Mouse (Mus musculus): ENCODE data around the gene Mrpl24. TPM values are rescaled to one million over a fixed set of nuclear protein-coding genes. Genes with fewer than 3 reads are reported as not detected.

Mrpl24 gene
- polyA plus RNA-seq, 1 experiment from 2014 or later, result 61.6 TPM

DNA sequence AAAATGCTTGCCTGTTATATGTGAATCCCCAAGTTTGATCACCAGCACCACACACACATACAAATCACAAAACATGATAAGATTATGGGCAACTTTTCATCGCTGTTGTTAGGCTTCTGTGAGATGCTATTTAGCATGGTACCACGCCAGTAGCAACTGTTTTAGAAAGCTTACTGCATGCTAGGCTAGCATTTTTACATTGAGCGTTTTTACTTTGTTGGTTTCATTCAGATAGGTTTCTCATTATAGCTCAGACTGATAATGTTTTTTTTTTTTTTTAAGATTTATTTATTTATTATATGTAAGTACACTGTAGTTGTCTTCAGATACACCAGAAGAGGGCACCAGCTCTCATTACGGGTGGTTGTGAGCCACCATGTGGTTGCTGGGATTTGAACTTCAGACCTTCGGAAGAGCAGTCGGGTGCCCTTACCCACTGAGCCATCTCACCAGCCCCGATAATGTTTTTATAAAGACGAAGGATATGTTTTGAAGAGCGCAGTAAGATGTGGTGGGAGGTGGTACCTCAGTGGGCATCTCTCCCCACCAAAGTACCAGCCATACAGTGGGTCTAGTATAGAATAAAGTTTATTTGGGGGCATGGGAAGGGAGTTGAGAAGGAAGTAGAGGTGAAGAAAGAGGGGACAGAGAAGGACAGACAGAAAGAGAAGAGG, 1.1 kb downstream of the Mrpl24 start:
- peak overlapping the region; percentile 59 for H3K4me3 ChIP-seq (ENCODE audit: low read depth, low read length)
- no peaks in the 10 kb centered on the region for H3K4me1 ChIP-seq (ENCODE audit: insufficient read depth, low read depth, low read length)
- peaks cover 21% of the 10 kb centered on the region for H3K36me3 ChIP-seq (ENCODE audit: insufficient read depth, low read length)
- H3K9ac ChIP-seq (replicated peaks; ENCODE audit: low read depth), result no peak overlapping the region
- no peaks in the 10 kb centered on the region for H3K9me3 ChIP-seq (ENCODE audit: low read length)
- ATAC-seq (no peak), DNase-seq (ENCODE audit: low spot score) (peak; percentile 4)
- no peaks in the 10 kb centered on the region for H3K27me3 ChIP-seq (replicated peaks; ENCODE audit: insufficient read depth, low read length)
- 63% methylated on average over 9 of the region's 9 CpGs for WGBS
- no peak for TF ChIP-seq EP300 (IDR thresholded peaks at IDR 0.05)
- peak; percentile 42 for TF ChIP-seq CTCF (IDR thresholded peaks at IDR 0.05)
- peak overlapping the region; percentile 65 for H3K4me2 ChIP-seq (replicated peaks; ENCODE audit: low read depth, low read length)
- H3K27ac ChIP-seq (ENCODE audit: low read length), result peak overlapping the region; percentile 87; the same call in 1 of the 2 replicates

GRCm38 (mm10) chr3:87924996-87925395, 5.7 kb downstream of the Mrpl24 start:
- H3K27ac ChIP-seq (ENCODE audit: low read length), result no peak overlapping the region
- ATAC-seq, result no peak
- TF ChIP-seq EP300 (IDR thresholded peaks at IDR 0.05) (no peak), CTCF (IDR thresholded peaks at IDR 0.05) (no peak)
- H3K4me3 ChIP-seq (ENCODE audit: low read depth, low read length), result no peak overlapping the region
- no peak overlapping the region for H3K9ac ChIP-seq (replicated peaks; ENCODE audit: low read depth)
- no peaks in the 10 kb centered on the region for H3K9me3 ChIP-seq (ENCODE audit: low read length)
- 93% methylated on average over 7 of the region's 7 CpGs for WGBS
- peaks cover 6% of the 10 kb centered on the region for H3K4me1 ChIP-seq (ENCODE audit: insufficient read depth, low read depth, low read length)
- H3K36me3 ChIP-seq (ENCODE audit: insufficient read depth, low read length), result peaks cover 12% of the 10 kb centered on the region
- no peak overlapping the region for H3K4me2 ChIP-seq (replicated peaks; ENCODE audit: low read depth, low read length)
- no peaks in the 10 kb centered on the region for H3K27me3 ChIP-seq (replicated peaks; ENCODE audit: insufficient read depth, low read length)
- DNase-seq (ENCODE audit: low spot score), result no peak

- no peak overlapping the region for H3K9ac ChIP-seq (replicated peaks; ENCODE audit: low read depth)
- no peaks in the 10 kb centered on the region for H3K27me3 ChIP-seq (replicated peaks; ENCODE audit: insufficient read depth, low read length)
- 83% methylated on average over 5 of the region's 5 CpGs for WGBS
- ATAC-seq (no peak), DNase-seq (ENCODE audit: low spot score) (no peak)
- H3K4me1 ChIP-seq (ENCODE audit: insufficient read depth, low read depth, low read length), result peaks cover 6% of the 10 kb centered on the region
- no peaks in the 10 kb centered on the region for H3K9me3 ChIP-seq (ENCODE audit: low read length)
- no peak overlapping the region for H3K4me2 ChIP-seq (replicated peaks; ENCODE audit: low read depth, low read length)
- no peak overlapping the region for H3K4me3 ChIP-seq (ENCODE audit: low read depth, low read length)
- H3K36me3 ChIP-seq (ENCODE audit: insufficient read depth, low read length), result peaks cover 12% of the 10 kb centered on the region
- TF ChIP-seq EP300 (IDR thresholded peaks at IDR 0.05), result no peak
- no peak for TF ChIP-seq CTCF (IDR thresholded peaks at IDR 0.05)
- H3K27ac ChIP-seq (ENCODE audit: low read length), result no peak overlapping the region
Observed at GRCm38 (mm10) chr3:87927452-87927851, 8.1 kb downstream of the Mrpl24 start.

DNA sequence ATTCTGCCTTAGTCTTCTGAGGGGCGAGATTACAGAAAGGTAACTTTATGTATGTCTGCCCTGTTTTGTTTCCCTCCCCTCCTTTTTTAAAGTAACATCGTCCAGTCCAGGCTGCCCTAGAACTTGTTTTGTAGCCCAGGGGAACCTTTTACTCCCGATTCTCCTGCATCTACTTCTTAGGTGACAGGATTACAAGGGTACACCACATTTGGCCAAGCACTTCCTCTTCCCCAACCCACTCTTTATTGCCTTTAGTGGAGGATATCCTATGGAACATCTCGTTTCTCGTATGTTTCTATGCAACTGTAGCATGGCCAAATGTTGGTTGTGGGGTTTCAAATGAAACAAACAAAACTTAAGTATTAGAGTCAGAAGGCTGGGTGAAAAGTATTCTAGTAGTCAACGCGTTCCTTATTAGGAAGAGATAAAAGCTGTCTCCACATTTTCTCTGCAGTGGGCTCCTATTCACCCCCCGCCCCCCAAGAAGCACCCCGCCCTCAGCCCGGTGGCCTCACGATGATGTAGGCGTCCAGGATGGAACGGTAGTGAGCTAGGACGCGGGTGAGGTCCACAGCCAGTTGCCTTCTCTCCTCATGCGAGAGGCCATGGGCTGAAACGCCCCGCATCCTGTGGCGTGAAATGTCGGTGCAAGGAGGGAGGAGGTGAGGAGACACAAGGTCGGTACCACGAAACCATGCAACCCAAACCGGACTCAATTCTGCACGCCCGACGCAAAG, 10.2 kb downstream of the Mrpl24 start:
- H3K27me3 ChIP-seq (replicated peaks; ENCODE audit: insufficient read depth, low read length), result no peaks in the 10 kb centered on the region
- DNase-seq (ENCODE audit: low spot score), result no peak
- TF ChIP-seq EP300 (IDR thresholded peaks at IDR 0.05) (no peak), CTCF (IDR thresholded peaks at IDR 0.05) (no peak)
- peak; percentile 23 for ATAC-seq
- H3K4me3 ChIP-seq (ENCODE audit: low read depth, low read length), result peak overlapping the region; percentile 94
- peak overlapping the region; percentile 92 for H3K27ac ChIP-seq (ENCODE audit: low read length)
- peak overlapping the region; percentile 44 for H3K9ac ChIP-seq (replicated peaks; ENCODE audit: low read depth)
- WGBS, result 3% methylated on average over 26 of the region's 26 CpGs
- peak overlapping the region; percentile 59 for H3K4me2 ChIP-seq (replicated peaks; ENCODE audit: low read depth, low read length)
- H3K9me3 ChIP-seq (ENCODE audit: low read length), result no peaks in the 10 kb centered on the region
- peaks cover 6% of the 10 kb centered on the region for H3K4me1 ChIP-seq (ENCODE audit: insufficient read depth, low read depth, low read length)
- H3K36me3 ChIP-seq (ENCODE audit: insufficient read depth, low read length), result peaks cover 13% of the 10 kb centered on the region

DNA sequence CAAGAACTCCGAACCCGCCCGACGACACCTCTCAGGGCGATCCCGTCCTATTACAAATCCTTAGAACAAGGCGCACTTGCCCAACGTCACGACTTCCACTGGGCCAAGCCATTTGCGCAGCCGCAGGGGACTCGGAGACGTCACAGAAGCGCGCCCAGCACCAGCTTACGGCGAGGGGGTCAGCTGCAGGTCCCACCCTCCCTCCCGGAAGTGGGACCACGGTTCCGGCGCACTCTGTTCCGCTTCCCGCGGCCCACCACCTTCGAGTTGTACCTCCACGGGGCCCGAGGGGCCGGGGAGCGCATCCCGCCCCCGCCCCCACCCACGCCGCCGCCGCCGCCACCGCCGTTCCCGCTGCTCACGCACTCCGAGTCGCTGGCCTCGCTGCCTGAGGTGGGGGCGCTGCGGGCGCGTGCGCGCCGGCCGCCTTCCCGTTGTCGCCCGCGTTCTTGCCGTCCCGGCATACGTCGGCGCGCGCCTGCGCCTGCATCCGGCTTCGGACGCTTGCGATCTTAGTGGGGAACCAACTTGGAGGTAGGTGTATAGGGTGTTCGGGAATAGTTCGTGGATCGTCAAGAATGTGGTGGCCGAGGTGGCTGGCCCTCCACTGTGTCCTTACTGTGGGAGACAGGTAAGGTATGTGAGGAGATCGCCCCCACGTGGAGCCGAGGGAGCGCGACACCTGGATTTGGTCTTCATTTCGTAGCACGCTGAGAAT, 10.9 kb downstream of the Mrpl24 start, which contains the start of the genes Isg20l2 and Rrnad1:
Gene Isg20l2, plus strand, starts transcription at position 237 of the 718 bp plus-strand sequence.
Gene Rrnad1, minus strand, starts transcription at position 640 of the 718 bp plus-strand sequence.
- ATAC-seq, result peak; percentile 99
- Histone ChIP-seq H3K9me3 (ENCODE audit: low read length) (no peaks in the 10 kb centered on the region), H3K27me3 (replicated peaks; ENCODE audit: insufficient read depth, low read length) (no peaks in the 10 kb centered on the region), H3K27ac (ENCODE audit: low read length) (peak within 1 kb of the TSS; percentile 92), H3K4me1 (ENCODE audit: insufficient read depth, low read depth, low read length) (peaks cover 6% of the 10 kb centered on the region), H3K4me2 (replicated peaks; ENCODE audit: low read depth, low read length) (peak within 1 kb of the TSS; percentile 59), H3K4me3 (ENCODE audit: low read depth, low read length) (peak within 1 kb of the TSS; percentile 94), H3K9ac (replicated peaks; ENCODE audit: low read depth) (peak within 1 kb of the TSS; percentile 79), H3K36me3 (ENCODE audit: insufficient read depth, low read length) (peaks cover 9% of the 10 kb centered on the region)
- DNase-seq (ENCODE audit: low spot score), result peak; percentile 98
- WGBS, result 2% methylated on average over 56 of the region's 78 CpGs
- TF ChIP-seq CTCF (IDR thresholded peaks at IDR 0.05) (peak; percentile 86), EP300 (IDR thresholded peaks at IDR 0.05) (no peak)

- Histone ChIP-seq H3K9me3 (ENCODE audit: low read length) (no peaks in the 10 kb centered on the region), H3K27ac (ENCODE audit: low read length) (no peak overlapping the region), H3K36me3 (ENCODE audit: insufficient read depth, low read length) (peaks cover 13% of the 10 kb centered on the region), H3K9ac (replicated peaks; ENCODE audit: low read depth) (no peak overlapping the region), H3K27me3 (replicated peaks; ENCODE audit: insufficient read depth, low read length) (no peaks in the 10 kb centered on the region), H3K4me2 (replicated peaks; ENCODE audit: low read depth, low read length) (no peak overlapping the region), H3K4me3 (ENCODE audit: low read depth, low read length) (no peak overlapping the region), H3K4me1 (ENCODE audit: insufficient read depth, low read depth, low read length) (peaks cover 4% of the 10 kb centered on the region)
- WGBS, result 74% methylated on average over 5 of the region's 5 CpGs
- DNase-seq (ENCODE audit: low spot score) (no peak), ATAC-seq (no peak)
- no peak for TF ChIP-seq CTCF (IDR thresholded peaks at IDR 0.05)
- no peak for TF ChIP-seq EP300 (IDR thresholded peaks at IDR 0.05)
Observed at GRCm38 (mm10) chr3:87934026-87934425, 14.7 kb downstream of the Mrpl24 start.

All from lung, postnatal 0 days (tissue).